Mouse (Mus musculus) ES-E14 (cell line): ENCODE results near the gene Prpf18.

Experiments used
- CHD2 ChIP-seq: IDR thresholded peaks from 2 replicates; pipeline ENCODE4 v1.6.1; 2014; ENCODE audit warnings: mild to moderate bottlenecking, low read depth, low read length, inconsistent platforms
- ZNF384 ChIP-seq: IDR thresholded peaks from 2 replicates; pipeline ENCODE4 v1.6.1; 2012; ENCODE audit warnings: low read depth, low read length, inconsistent platforms

DNA sequence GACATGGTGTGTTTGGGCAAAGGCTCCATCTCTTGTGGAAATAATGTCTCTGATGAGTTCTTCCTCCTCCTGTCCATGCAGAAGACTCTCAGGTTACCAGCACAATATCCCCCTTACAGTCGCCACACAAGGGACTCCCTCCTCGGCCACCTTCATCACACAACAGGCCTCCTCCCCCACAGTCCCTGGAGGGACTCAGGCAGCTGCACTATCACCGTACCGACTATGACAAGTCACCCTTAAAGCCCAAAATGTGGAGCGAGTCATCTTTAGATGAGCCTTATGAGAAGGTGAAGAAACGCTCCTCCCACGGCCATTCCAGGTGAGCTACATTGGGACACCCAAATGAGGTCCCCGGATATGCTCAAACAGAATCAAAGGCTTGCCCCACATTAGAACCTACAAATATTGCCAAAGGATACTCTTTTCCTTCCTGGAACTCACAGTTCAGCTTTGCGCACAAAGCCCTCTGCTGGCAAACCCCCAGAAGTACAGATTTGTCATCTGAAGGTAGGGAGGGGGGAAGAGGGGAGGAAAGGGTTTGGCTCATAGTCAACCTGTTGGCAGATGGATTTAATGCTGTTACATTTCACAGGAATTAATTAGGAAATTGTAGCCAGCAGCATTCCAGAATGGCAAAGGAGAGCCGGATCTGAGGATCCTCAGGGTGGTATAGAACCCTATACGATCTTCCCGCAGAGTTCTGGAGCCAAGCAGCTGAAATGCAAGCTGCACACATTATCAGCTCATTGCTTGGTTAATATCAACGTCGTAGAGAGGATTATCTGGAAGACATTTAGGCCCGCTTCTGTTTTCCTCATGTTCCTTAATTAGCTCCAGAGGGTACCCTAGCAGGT, 50.7 kb downstream of the Prpf18 start:
- no peak for TF ChIP-seq ZNF384
- TF ChIP-seq CHD2: no peak
